In genomic region chr11:87268803-87269202, GRCm38 (mm10) we compare ENCODE assay signal across 14 mouse cellular contexts.
DNase-seq lines count a peak whose midpoint lies in the region; ATAC-seq and TF ChIP-seq lines count a peak whose summit lies in the region.
"Had no signal": no experiment of that assay in that cellular context is flagged by ENCODE, and none has a peak within 500 bp of the region (broad histone marks: within the 10 kb centered on the region; RNA-seq: fewer than 3 reads in every experiment).

No protein-coding gene starts in this region.

- no peak overlapping the region for H3K9ac ChIP-seq in lung, postnatal 0 days (replicated peaks; ENCODE audit: low read depth)
- H3K9ac ChIP-seq: embryonic facial prominence, embryonic 12.5 days; hindbrain, embryonic 13.5 days; midbrain, embryonic 15.5 days; neural tube, embryonic 13.5 days had no signal

- H3K4me2 ChIP-seq in lung, postnatal 0 days (replicated peaks; ENCODE audit: low read depth, low read length) = no peak overlapping the region
- H3K4me2 ChIP-seq: embryonic facial prominence, embryonic 12.5 days; hindbrain, embryonic 13.5 days; midbrain, embryonic 15.5 days; neural tube, embryonic 13.5 days had no signal

- no peak overlapping the region for H3K4me3 ChIP-seq in lung, postnatal 0 days (ENCODE audit: low read depth, low read length)
- H3K4me3 ChIP-seq: embryonic facial prominence, embryonic 12.5 days; hindbrain, embryonic 13.5 days; midbrain, embryonic 15.5 days; neural tube, embryonic 13.5 days had no signal

- H3K4me1 ChIP-seq in lung, postnatal 0 days (ENCODE audit: insufficient read depth, low read depth, low read length) = no peaks in the 10 kb centered on the region

- no peaks in the 10 kb centered on the region for H3K36me3 ChIP-seq in lung, postnatal 0 days (ENCODE audit: insufficient read depth, low read length)
- H3K36me3 ChIP-seq: embryonic facial prominence, embryonic 12.5 days; hindbrain, embryonic 13.5 days; midbrain, embryonic 15.5 days; neural tube, embryonic 13.5 days had no signal

- TF ChIP-seq EP300 in lung, postnatal 0 days (IDR thresholded peaks at IDR 0.05) = no peak

- no peaks in the 10 kb centered on the region for H3K9me3 ChIP-seq in lung, postnatal 0 days (ENCODE audit: low read length)
- H3K9me3 ChIP-seq: embryonic facial prominence, embryonic 12.5 days; hindbrain, embryonic 13.5 days; midbrain, embryonic 15.5 days; neural tube, embryonic 13.5 days had no signal

- H3K27ac ChIP-seq in lung, postnatal 0 days (ENCODE audit: low read length) = no peak overlapping the region
- H3K27ac ChIP-seq: embryonic facial prominence, embryonic 12.5 days; hindbrain, embryonic 13.5 days; midbrain, embryonic 15.5 days; neural tube, embryonic 13.5 days had no signal

- 70% methylated on average over 2 of the region's 2 CpGs for WGBS in lung, postnatal 0 days

- DNase-seq in heart, adult 11 months = peak; percentile 23
- DNase-seq in heart, adult 8-10 months (ENCODE audit: low spot score) = no peak
- no peak for DNase-seq in lung, postnatal 0 days (ENCODE audit: low spot score)
- no peak for DNase-seq in lung, postnatal 25 days (ENCODE audit: low spot score)
- peak; percentile 42 for DNase-seq in MEL-GATA-1-ER (ENCODE audit: extremely low read depth, low read depth)
- DNase-seq in induced T-regulatory cell, adult 2 months (ENCODE audit: low read depth) = peak; percentile 23
- DNase-seq in ovary, adult 18-20 months (ENCODE audit: low spot score) = no peak
- DNase-seq in kidney, adult 18-20 months = no peak
- DNase-seq: cerebellum, adult 9-11 months; lung, postnatal 4 days had no signal

- TF ChIP-seq CTCF in lung, postnatal 0 days (IDR thresholded peaks at IDR 0.05) = peak; percentile 40

- H3K27me3 ChIP-seq in lung, postnatal 0 days (replicated peaks; ENCODE audit: insufficient read depth, low read length) = no peaks in the 10 kb centered on the region
- H3K27me3 ChIP-seq: embryonic facial prominence, embryonic 12.5 days; hindbrain, embryonic 13.5 days; midbrain, embryonic 15.5 days; neural tube, embryonic 13.5 days had no signal

- ATAC-seq in lung, postnatal 0 days = no peak
- ATAC-seq: midbrain, embryonic 15.5 days had no signal

Comparison
In these comparisons a context has a peak if more than half of its experiments do, and no peak if none do; other contexts are left out.
1. DNase-seq: peak in heart, adult 11 months (single experiment), MEL-GATA-1-ER (single experiment) and induced T-regulatory cell, adult 2 months (single experiment); none in heart, adult 8-10 months (single experiment), lung, postnatal 0 days (single experiment), lung, postnatal 25 days (single experiment), ovary, adult 18-20 months (single experiment) and kidney, adult 18-20 months (single experiment).